Mouse (Mus musculus) forebrain, postnatal 0 days (tissue): ENCODE measurements around the gene Chd1. TPM values are rescaled to one million over a fixed set of nuclear protein-coding genes. Genes with fewer than 3 reads are reported as not detected.

Source experiments
- ATAC-seq: fragments of 200-750 bp; cut with Nextera tagmentation; 2 replicates; pipeline ENCODE4 v1.8.0; 2017; ENCODE audit warnings: mild to moderate bottlenecking, moderate library complexity
- DNase-seq: peaks from one replicate; pipeline ENCODE4 v3.0.0-alpha.2; 2015
- H3K27ac ChIP-seq: fragments of 300-500 bp; sonication (generic); 2 replicates; pipeline ENCODE4 v1.5.1; 2014; ENCODE audit warnings: low read depth, mild to moderate bottlenecking, antibody characterized with exemption, low read length, moderate library complexity, mixed read lengths
- H3K27me3 ChIP-seq: fragments of 300-500 bp; sonication (generic); 2 replicates; pipeline ENCODE4 v1.6.1; 2014; ENCODE audit warnings: mild to moderate bottlenecking, low read length, mixed read lengths; ENCODE audit not compliant: insufficient read depth
- H3K36me3 ChIP-seq: fragments of 300-500 bp; sonication (generic); 2 replicates; pipeline ENCODE4 v1.6.1; 2014; ENCODE audit warnings: mild to moderate bottlenecking, moderate library complexity; ENCODE audit not compliant: insufficient read depth
- H3K4me1 ChIP-seq: fragments of 300-500 bp; sonication (generic); 2 replicates; pipeline ENCODE4 v1.6.1; 2014; ENCODE audit warnings: antibody characterized with exemption; ENCODE audit not compliant: insufficient read depth
- H3K4me2 ChIP-seq: fragments of 300-500 bp; sonication (generic); 2 replicates; pipeline ENCODE4 v1.6.1; 2014; ENCODE audit warnings: low read depth, mild to moderate bottlenecking, moderate library complexity
- H3K4me3 ChIP-seq: fragments of 300-500 bp; sonication (generic); 2 replicates; pipeline ENCODE4 v1.5.1; 2014; ENCODE audit warnings: low read depth, low read length, mixed read lengths
- H3K9ac ChIP-seq: fragments of 300-500 bp; sonication (generic); 2 replicates; pipeline ENCODE4 v1.6.1; 2014; ENCODE audit warnings: mild to moderate bottlenecking
- H3K9me3 ChIP-seq: fragments of 300-500 bp; sonication (generic); 2 replicates; pipeline ENCODE4 v1.6.1; 2016; ENCODE audit warnings: low read length
- CTCF ChIP-seq: sonication (generic); IDR thresholded peaks from 2 replicates; pipeline ENCODE4 v1.5.1; 2016; ENCODE audit warnings: antibody characterized with exemption, control low read depth, low read depth
- WGBS: fragments of 180-500 bp; shearing (Covaris S2); extraction: QIAGEN DNeasy Blood & Tissue Kit; methylation state at CpG from one replicate; pipeline ENCODE4 v1.1.7; 2014; 5-methylcytosine and 5-hydroxymethylcytosine counted together
- polyA plus RNA-seq: library from polyadenylated mRNA; unstranded; fragments of >200 nt; fragmentation: Nextera tagmentation; extraction: Ambion mirVana; gene quantifications from 2 replicates; pipeline ENCODE4 v1.2.1, GENCODE M21; 2015
- total RNA-seq: library from RNA; depleted of rRNA; stranded (reverse); fragments of >200 nt; gene quantifications from 2 replicates; pipeline ENCODE4 v1.2.3, GENCODE M21; 2014

Gene Chd1
- total and polyA plus RNA-seq, 2 experiments from 2014 or later: 14.2 to 20.5 TPM

DNA sequence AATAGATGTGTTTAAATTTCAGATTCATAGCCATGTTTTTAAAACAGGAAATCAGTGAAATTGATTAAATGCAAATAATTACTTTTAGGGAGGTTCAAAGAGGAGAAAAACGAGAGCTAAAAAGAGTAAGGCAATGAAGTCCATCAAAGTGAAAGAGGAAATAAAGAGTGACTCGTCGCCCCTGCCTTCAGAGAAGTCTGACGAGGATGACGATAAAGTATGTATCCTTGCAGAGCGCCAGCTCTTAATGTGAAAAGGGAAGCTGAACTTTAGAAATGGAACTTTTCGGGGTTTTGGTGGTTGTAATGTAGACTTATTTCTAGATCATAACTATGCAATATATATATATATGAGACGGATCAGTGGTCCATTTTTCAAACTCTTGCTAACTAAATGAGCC, 56.4 kb downstream of the Chd1 start:
- Histone ChIP-seq H3K27ac (no peak overlapping the region), H3K9me3 (no peaks in the 10 kb centered on the region), H3K4me1 (no peaks in the 10 kb centered on the region), H3K36me3 (peaks cover 55% of the 10 kb centered on the region), H3K4me2 (no peak overlapping the region), H3K27me3 (no peaks in the 10 kb centered on the region), H3K4me3 (no peak overlapping the region), H3K9ac (no peak overlapping the region)
- 93% methylated on average over 8 of the region's 8 CpGs for WGBS
- no peak for ATAC-seq
- DNase-seq: no peak
- TF ChIP-seq CTCF: no peak

DNA sequence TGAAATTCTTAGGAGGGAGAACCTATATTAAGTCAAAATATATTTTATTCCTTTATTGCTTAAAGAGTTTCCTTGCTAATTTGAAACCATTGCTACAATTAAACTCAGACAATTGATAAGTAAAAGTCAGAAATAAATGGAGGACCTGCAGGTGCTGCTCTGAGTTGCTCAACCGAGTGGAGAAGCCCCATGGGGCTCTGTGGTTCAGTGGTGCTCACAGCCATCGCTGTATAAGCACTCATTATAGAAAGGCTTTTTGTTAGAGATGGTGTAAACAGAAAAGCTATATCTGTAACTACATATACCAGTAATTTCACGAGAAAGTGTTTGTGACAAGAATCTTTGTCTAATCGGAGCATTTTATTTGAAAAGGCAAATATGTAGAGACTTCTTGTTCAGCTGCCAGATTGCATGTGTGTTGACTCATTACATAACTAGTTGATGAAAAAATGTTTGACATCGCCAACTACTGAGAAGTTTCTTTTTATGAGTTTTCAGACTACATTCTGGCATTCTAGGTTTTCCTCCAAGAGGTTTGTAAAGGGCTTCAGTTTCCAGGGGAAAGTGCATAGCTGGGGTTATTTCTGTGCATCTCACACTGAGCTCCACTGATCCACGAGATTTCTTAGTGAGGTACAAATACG, 64.4 kb downstream of the Chd1 start:
- H3K4me1 ChIP-seq: no peaks in the 10 kb centered on the region
- no peak for DNase-seq
- H3K9me3 ChIP-seq: no peaks in the 10 kb centered on the region
- H3K27me3 ChIP-seq: no peaks in the 10 kb centered on the region
- no peak for TF ChIP-seq CTCF
- 83% methylated on average over 7 of the region's 7 CpGs for WGBS
- H3K4me2 ChIP-seq: no peak overlapping the region
- H3K4me3 ChIP-seq: no peak overlapping the region
- ATAC-seq: no peak
- H3K27ac ChIP-seq: no peak overlapping the region
- H3K36me3 ChIP-seq: peaks cover 48% of the 10 kb centered on the region
- H3K9ac ChIP-seq: no peak overlapping the region

DNA sequence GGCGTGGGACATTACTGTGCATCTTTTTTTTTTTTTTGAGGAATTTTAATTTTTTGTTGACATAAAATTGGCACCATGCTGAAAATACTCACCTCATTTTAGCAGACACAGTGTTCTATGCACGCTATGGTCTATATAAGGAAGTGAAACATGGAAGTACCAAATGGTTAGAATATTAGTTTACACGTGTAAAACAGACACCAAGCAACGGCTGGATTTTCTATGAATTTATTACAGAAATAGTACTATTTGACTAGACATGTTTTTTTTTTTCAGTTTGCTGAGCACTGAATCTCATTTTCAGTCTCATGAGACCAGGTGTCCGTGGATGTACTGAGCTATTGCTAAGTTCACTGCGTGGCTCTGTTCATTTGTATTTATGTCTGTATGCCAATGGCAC, 69.2 kb downstream of the Chd1 start:
- WGBS: 71% methylated on average over 6 of the region's 6 CpGs
- no peak for ATAC-seq
- H3K4me2 ChIP-seq: no peak overlapping the region
- no peak overlapping the region for H3K9ac ChIP-seq
- DNase-seq: no peak
- H3K36me3 ChIP-seq: peaks cover 16% of the 10 kb centered on the region; the same call in 1 of the 2 replicates
- no peaks in the 10 kb centered on the region for H3K4me1 ChIP-seq
- no peaks in the 10 kb centered on the region for H3K9me3 ChIP-seq
- no peak for TF ChIP-seq CTCF
- no peaks in the 10 kb centered on the region for H3K27me3 ChIP-seq
- H3K27ac ChIP-seq: no peak overlapping the region
- no peak overlapping the region for H3K4me3 ChIP-seq

DNA sequence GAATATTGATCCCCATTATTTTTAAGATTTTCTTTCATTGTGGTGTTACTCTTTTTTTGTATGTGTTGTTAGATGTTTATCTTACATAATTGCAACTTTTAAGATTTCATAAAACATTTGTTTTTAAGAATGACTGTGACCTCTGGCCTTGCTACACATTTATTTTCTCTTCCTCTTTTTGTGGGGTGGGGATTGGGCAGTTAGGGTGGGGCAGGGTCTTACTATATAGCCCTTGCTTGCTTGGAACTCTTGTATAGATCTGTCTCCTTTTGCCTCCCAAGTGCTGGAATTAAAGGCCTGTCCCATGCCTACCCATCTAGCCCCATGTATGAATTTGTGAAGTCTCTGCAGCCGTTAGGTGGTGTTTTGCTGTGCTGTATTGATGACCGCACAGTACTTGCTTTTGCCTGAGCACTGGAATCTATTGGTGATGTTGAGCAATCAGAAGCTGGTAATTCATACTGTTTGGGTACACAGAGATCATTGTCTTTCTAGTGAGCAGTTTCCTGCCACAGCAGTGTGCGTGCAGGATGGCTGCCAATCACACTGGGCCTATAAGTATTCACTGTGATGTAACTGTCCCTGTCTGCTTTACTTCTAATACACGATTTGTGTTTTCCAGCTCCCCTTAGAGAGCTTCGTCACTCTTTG, 69.9 kb downstream of the Chd1 start:
- no peak overlapping the region for H3K4me3 ChIP-seq
- no peaks in the 10 kb centered on the region for H3K4me1 ChIP-seq
- no peak overlapping the region for H3K9ac ChIP-seq
- WGBS: 78% methylated on average over 5 of the region's 5 CpGs
- H3K4me2 ChIP-seq: no peak overlapping the region
- no peak for ATAC-seq
- no peak overlapping the region for H3K27ac ChIP-seq
- TF ChIP-seq CTCF: no peak
- no peak for DNase-seq
- H3K9me3 ChIP-seq: no peaks in the 10 kb centered on the region
- no peaks in the 10 kb centered on the region for H3K27me3 ChIP-seq
- peaks cover 9% of the 10 kb centered on the region; the same call in 1 of the 2 replicates for H3K36me3 ChIP-seq

- H3K27ac ChIP-seq: no peak overlapping the region
- no peak for ATAC-seq
- TF ChIP-seq CTCF: no peak
- no peaks in the 10 kb centered on the region for H3K36me3 ChIP-seq
- no peak overlapping the region for H3K4me2 ChIP-seq
- H3K4me1 ChIP-seq: no peaks in the 10 kb centered on the region
- 80% methylated on average over 5 of the region's 5 CpGs for WGBS
- no peaks in the 10 kb centered on the region for H3K27me3 ChIP-seq
- DNase-seq: no peak
- no peak overlapping the region for H3K9ac ChIP-seq
- H3K9me3 ChIP-seq: no peaks in the 10 kb centered on the region
- H3K4me3 ChIP-seq: no peak overlapping the region
These were observed 71.6 kb downstream of the Chd1 start for GRCm38 (mm10) chr17:15776349-15776748.

DNA sequence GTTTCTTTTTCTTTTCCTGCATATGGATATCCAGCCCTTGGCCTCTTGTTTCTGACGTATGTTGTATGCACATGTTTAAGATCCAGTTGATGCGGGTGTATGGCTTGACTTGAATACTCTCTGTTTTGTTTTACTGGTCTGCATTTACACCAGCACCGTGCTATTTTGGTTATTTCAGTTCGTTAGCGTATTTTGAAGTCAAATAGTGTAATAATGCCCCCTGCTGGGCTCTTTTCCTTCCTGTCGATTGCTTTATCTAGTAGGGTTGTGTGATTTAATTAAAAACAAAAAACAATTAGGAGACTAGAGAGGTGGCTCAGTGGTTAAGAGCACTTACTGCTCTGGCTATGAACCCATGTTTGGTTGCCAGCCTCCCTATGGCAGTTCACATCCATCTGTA, 73.2 kb downstream of the Chd1 start:
- H3K36me3 ChIP-seq: no peaks in the 10 kb centered on the region
- DNase-seq: peak; percentile 20
- no peak for ATAC-seq
- H3K4me3 ChIP-seq: no peak overlapping the region
- no peaks in the 10 kb centered on the region for H3K9me3 ChIP-seq
- no peaks in the 10 kb centered on the region for H3K27me3 ChIP-seq
- H3K9ac ChIP-seq: no peak overlapping the region
- H3K4me2 ChIP-seq: no peak overlapping the region
- TF ChIP-seq CTCF: no peak
- WGBS: 43% methylated on average over 6 of the region's 6 CpGs
- no peaks in the 10 kb centered on the region for H3K4me1 ChIP-seq
- H3K27ac ChIP-seq: no peak overlapping the region

DNA sequence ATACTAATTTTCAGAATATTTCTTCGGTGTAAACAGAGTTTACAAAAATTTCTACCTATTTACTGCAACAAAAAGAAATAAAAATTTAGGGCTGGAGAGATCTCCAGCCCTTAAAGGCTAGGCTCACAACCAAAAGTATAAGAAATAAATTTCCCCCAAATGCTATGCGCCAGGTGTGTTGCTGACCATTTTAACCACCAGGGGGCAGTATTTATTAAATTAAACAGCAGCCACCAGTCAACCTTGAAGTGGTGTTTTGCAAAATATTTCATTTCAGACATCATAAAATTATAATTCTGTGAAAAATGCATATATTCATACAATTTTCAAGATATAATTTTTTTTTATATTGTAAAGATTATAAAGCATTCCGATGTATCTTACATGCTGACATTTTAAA, 82.3 kb downstream of the Chd1 start:
- Histone ChIP-seq H3K4me3 (no peak overlapping the region), H3K9me3 (no peaks in the 10 kb centered on the region), H3K4me2 (no peak overlapping the region), H3K27ac (no peak overlapping the region), H3K4me1 (no peaks in the 10 kb centered on the region), H3K36me3 (no peaks in the 10 kb centered on the region), H3K9ac (no peak overlapping the region), H3K27me3 (no peaks in the 10 kb centered on the region)
- DNase-seq: peak; percentile 69
- peak; percentile 64; the same call in 1 of the 2 replicates for ATAC-seq
- peak; percentile 68 for TF ChIP-seq CTCF
- 32% methylated on average over 3 of the region's 3 CpGs for WGBS
